Mouse (Mus musculus): ENCODE measurements at regions not wholly inside any gene's neighbourhood (a gene's known extent, or its start where the extent isn't known, plus 50 kb on each side); places are given as distances from the start of the nearest gene placed in this dataset.

DNA sequence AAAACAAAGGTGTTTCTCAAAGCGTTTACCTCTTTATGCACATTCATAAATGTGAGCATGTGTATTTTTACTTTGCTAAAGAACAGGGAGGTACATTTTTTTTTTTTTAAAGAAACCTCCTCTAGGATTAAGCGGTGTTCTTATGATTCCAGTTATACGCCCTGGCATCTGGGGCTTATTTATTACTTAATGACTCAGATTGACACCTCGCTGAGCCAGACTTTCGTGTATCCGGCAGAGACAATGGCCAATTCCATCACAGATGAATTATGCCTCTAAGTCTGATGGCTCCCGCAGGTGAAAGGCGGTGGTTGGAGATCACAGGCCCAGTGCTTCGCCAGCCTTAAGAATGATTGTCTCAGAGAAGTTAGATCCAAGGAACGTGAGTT lies 259.5 kb upstream of the Slc30a5 start:
- TF ChIP-seq GATA1 (IDR thresholded peaks at IDR 0.05; ENCODE audit: low read length) (no peak), TAL1 (IDR thresholded peaks at IDR 0.05; ENCODE audit: low read length) (no peak)
